Mouse (Mus musculus): Measurements from ENCODE around the gene Mettl25.

Mettl25 gene

DNA sequence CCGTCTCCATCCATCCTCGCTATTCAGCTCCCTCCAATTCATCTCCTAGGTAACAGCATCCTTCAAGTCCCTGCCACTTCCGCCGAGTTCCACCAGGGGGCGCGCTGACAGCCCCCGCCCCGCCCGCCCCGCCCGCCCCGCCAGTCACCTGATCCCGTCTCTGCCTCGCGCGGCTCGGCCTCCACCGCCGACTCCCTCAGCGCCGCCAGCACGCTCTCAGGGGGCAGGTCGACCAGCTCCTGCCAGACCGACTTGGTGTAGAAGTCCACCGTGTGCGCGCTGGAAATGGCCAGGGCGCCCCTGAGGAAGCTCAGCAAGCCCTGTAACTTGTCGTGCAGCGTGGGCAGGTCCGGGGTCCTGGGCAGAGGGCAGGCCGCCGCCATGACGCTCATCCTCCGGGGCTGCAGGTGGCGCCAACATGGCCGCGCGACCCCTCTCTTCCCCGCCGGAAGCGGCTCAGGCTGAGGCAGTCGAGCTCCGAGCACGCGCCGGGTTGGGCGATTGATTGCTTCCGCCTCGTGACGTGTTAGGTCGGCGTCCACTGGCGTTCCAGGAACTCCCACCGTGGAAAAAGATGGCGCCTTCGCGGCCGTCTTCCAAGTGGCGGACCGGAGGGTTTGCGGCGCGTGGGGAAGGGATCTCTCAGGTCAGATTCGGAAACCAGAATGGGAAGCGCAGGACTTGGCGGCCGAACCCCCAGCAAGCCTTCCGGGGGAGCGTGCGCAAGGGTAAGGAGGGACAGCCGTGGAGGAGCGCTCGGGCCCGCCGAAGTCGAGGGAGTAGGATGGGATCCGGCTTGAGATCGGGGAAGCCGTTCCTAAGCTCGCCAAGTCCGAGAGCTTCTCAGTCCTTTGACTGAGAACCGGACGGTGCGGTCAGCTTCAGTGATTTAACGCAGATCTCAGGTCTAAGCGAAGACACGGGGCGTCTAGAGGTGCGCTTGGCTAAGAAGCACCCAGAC, at the start of gene Mettl25, which contains the start of gene Ccdc59:
TSS of gene Mettl25 (minus strand) at position 453 of the 961 bp plus-strand sequence.
TSS of gene Ccdc59 (plus strand) at position 140 of the 961 bp plus-strand sequence.
- DNase-seq = peak; percentile 97

DNA sequence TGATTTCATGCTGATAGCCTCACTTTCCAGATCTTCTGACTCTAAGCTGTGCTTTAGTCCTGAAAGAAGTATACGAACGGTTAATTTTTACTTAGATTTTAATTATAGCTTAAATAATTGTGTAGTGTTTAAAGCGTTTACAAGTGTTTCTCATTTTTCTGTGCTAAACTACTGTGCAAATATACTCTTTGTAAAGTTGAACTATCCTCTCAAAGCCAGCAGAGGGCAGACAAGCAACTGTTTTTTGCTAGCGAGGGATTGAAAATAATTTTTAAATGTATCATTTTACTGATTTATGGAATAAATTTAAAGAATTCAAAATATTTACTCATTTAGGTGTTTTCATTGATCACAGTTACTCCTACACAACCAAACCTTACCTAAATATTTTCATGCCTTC, 26.1 kb upstream of the Mettl25 start:
- no peak for DNase-seq

DNA sequence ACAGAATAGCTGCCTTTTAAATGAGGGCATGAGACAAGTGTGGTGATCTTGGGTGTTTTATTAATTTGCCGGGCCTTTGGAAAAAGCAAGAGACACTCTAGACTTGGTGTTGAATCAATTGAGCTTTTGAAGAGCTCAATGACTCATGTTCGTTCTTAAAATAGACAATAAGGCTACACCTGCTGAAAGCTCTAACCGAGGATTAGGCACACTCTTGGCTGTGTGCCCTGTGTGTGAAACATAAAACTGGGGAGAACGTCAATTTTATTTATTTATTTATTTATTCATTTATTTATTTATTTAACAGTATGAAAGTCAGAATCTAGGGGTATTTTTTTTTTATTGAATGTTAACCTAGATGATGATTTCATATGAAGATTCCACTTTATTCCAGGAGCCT, 10.0 kb upstream of the Mettl25 start:
- DNase-seq = no peak

DNA sequence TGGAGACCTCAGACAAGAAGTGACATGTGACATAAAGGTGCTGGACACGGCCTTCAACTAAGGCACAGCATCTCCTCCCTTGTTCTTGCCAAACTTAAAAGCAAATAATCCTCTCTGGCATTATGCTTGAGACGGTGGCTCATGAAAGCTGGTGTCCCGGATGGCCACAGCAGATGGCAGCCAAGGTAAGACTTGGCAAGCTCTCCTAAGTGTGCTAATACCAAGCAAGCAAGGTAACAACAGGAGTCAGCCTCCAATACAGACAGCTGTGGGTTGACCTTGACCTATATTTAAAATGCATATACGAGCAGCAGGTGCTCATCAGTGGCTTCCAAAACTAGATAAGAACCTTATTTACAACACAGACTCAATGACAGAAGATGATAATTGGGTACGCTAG, 9.1 kb upstream of the Mettl25 start:
- no peak for DNase-seq

DNA sequence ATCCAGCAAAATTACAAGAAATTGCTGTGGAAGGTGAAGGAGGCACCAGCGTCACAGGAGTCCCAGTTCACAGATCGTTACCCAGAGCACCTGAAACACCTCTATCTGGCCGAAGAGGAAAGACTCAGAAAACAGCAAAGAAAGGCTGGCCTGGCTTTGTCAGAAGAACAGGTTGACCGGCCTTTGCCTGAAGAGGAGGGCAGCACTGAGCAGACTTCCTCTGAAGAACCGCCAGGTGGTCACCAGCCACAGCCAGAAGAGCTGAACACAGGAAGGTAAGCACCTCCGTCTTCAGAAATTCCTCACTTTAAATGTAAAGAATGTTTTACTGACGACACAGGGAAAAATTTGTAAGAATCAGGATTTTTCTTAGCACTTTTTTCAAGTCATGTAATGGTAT, 1.4 kb upstream of the Mettl25 start:
- DNase-seq = no peak

DNA sequence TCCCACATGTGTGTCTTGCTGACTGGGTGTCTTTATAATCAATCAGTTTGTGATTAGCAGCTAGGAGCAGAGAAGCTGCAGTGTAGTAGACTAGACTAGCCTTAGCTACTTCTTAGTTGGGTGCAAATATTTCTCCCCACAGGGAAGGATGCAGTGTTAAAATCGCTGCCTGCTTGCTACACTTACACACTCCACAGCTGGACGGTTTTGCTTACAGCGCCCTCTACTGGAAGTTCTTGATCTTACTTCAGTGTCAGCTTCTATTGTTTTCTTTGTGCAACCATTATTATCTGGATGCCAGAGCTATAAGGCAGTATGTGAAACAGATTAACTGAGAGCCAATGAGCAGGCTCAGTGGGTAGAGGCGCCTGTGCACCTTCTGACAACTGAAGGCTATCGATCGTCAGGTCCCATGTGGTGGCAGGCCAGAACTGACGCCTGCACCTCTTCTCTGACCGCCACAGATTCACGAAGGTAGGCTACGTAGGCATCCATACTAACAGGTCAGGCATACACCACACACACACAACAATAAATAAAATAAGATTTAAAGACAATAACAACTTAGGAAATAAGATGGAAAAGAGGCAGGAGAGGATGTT, 6.5 kb downstream of the Mettl25 start:
- DNase-seq = peak; percentile 9

DNA sequence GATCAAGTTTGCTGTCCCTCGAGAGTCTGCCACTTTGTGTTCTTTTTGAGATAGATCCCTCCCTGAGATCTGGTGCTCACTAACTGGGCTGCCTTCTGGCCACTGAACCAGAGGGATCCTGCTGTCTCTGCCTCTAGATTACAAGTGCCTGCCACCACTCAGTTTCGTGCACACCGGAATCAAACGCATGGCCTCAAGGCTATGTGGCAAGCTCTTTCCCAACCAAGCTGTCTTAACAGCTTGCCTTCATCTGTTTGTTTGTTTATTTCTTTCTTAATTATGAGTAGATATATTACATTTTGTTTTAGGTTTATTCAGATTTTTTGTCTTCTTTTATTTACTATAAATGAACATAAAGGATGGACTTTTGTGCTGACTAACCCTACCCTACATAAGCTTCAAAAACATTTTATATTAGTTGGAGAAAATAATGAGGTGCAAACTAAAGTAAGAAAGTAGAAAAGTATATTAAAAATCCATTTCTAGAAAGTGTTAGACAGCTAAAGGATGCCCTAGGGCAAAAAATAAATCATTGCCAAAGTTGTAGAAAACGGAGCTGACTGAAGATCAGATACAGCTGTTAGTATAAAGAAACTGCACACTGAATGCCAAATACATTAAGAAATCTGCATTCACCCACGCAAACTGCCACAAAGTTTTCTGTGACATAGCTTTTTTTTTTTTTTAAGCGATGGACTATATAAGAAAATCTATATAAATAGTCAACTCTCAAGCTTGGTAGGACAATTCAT, 34.7 kb downstream of the Mettl25 start:
- DNase-seq = no peak

DNA sequence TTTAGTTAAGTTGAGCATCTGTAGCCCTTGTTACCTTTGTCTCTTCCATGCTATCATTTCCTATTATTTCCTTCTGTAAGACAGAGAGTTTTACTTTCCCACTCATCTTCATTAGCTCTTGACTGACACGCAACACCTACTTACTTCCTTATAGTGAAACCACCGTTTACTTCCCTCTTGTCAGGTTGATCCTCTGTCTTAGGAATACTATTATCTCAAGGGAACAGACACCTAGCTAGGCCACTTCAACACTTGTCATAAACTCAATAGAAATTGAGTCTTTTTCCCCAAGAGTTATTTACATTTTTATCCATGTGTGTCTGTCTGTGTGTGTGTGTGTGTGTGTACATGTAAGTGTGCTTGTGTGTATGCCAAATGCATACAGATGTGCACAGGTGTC, 37.7 kb downstream of the Mettl25 start:
- DNase-seq = no peak

DNA sequence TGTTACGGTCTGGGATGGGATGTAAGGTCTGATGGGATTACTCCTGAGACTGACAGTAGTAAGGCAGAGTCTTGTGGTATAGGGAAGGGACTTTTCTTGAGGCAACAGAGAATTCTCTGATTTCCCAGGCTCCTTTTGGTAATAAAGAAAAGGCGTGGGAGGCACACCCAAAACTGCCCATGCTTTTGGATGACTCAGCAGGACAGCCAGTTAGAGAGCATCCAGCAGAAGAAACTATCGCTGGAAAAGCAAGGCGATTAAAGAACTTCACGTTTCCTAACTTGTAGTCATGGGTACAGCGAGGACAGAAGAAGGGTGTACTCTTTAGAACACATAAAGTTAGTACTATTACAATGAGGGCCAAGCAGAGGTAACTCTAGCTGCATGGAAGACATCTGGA, 39.0 kb downstream of the Mettl25 start:
- DNase-seq = no peak

DNA sequence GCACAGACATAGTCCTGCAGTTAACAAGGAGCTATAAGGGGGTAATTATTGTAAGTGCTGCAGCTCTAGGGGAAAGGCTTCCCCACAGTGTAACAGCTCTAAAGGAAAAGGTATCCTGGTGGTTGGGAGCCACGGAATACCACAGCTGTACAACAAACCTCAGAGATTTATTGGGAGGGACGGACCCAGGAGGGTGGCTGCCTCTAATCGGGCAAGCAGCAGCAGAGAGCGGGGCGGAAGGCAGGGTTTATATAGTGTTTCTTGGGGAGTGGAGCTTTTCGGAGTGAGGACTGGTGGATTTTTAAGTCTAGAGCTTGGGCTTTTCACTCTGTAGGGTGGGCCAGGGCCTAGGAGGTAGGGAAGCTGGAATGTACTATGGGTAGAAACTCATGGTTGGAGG, 40.0 kb downstream of the Mettl25 start:
- no peak for DNase-seq

DNA sequence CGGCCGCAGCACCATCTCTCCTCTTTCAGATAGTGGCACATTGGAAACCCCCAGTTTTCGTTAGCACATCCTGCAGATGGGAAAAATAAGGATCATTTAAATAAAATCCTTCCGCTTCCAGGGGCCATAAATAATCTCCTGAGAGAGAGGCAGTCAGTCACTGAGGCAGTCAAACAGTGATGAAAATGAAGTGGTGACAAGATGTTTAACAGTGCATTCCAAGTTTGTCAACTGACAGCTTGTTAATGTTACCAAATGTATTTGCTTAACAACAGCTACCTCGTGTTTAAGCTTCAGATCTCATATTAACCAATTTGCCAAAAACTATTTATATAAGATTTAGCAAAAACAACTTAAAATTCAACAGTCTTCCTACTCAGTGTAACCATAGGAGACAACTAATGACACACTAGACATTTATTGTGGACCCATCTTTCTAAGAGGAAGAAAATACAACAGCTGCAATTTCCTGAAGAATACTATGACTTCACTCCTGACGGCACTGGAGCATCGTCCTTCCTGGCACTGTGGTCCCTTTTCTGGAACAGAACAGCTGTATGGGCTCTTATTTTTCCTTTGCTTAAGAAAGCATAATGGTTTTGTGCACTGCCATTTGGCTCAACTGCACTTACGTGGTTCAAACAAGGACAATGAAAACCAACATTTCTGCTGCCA, 43.8 kb downstream of the Mettl25 start:
- DNase-seq = no peak

DNA sequence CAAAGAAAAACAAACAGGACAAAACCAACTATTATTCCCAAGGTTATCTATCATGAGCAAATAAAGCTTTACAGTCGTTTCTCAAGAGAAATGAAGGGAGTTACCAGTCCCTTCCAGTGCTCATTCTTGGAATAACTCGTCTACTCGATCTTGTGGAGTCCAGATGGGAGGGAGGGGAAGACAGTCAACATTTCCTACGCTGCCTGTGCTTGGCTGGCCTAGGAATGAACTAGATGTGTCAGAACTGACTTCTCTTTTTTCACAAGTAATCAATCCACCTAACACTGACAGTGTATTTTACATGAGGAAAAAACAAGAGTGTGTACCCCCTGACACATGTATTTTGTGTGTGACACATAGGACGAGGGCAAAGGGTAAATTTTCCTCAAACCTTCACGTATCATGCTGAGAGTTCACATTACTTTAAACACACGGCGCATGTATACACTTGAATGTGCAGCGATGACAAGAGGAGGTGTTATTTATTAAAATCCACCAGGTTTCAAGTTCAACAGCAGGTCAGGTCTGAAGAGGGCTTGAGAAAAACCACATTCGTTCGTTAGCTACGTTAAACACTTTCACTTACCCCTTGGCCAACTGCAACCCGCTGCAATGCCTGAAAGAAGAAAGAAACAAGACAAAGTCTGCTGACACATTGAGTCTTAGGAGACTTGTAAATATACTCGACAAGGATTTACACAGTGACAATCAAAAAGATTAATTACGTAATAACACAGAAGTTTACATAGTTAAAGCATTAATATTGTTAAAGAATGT, 47.2 kb downstream of the Mettl25 start:
- DNase-seq = no peak

DNA sequence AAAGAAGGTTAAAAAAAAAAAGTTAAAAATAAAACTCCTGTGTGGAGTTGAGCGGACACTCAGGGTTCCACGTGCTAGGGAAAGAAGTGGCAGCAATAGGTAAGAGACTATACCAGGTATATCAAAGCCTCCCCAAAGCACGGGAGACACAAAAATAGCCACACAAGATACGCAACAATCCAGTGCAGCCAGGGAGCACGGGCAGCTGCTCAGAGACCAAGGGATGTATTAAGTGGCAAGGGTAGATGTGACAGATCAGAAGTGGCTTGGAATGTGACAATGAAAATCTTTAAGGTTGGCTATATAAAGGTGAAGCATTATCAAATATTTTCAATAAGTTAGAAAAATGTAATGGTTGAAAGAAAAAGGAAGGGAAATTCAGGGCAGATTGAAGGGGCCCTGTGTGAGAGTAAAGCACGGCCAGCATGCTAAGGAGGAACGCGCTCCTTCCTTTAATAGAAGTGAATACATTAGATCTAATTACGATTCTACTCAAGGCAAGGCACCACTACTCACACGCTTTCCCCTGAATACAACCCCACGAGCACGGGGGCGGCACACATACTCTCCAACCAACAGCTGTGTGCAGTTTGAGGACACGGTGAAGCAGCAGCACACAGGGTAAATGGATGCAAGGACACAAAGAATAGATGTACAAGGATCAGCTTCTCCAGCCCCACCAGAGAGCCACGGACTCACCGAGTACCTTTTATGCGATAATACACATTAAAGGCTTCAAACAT, 52.3 kb downstream of the Mettl25 start:
- DNase-seq = no peak

DNA sequence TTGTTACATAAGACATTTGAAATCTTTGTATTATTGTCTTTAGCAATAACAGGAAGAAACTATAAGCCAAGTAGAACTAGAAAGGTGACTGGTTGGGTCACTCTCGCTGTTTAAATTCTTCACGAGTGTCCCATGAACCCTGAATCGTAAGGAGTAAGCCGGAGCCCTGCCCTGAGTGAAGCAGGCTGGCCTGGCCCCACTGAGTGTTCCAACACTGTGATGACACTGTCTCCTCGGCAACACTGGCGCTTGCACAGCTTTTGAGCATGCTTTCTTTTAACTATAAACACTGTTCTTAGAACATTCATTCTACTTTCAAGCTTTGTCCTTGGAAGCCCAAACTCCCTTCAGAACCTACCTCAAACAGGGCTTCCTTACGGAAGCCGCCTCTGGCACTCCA, 57.4 kb downstream of the Mettl25 start:
- DNase-seq = no peak

DNA sequence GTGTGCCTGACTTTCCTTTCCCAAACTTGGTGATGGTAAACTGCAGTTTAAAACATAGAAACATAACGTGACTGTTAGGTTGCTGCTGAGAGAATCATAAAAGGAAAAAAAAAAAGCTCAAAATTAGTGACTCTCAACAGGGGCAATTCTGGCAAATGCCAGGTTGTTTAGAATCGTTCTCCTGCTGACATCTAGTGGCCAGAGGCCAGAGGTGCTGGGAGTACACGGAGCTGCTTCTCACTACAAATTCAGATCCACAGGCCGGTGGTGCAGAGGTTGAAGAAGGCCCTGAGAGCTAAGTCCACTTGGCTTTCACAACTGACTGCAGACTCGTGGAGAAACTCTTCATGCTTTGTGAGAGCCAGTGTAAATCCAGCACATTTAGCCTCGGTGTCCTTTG, 66.8 kb downstream of the Mettl25 start:
- peak; percentile 92 for DNase-seq

DNA sequence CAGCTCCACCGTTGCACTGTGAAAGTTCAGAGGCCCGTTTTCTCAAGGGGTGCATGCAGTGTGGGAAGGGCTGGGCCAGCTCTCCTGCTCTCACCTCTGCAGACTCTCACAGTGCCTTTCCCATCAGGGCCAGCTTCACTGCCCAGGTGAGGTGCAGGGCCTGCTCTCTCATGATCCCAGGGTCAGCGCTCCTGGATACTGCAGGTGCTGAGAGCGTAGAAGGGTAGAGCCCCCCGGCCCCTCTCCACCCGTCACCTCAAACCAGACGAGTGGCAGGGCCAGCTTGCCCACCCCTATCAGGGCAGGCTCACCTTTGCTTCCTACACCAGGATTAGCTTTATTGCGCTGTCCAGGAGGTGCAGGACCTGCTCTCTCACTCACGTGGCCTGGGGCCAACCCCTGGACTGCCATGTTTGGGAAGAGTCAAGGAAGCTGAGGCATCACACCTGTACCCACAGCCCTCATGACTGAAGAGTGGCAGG, 68.3 kb downstream of the Mettl25 start:
- DNase-seq = no peak

DNA sequence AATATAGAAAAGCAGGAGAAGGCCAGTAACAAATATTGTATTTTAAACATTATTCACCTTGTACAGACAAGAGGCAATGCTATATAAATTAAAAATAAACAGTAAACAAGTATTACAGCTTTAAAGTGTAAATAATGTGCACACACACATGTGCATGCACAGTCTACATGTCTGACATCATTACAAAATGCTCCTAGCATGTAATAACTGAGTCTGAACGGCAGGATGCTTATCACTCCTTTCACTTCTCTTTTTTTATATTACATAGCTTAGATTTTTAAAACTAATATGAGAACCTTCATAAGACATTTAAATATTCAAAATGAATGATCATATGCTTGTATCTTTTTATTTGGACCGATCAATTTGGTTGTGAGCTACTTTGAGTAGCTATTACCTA, 77.2 kb downstream of the Mettl25 start:
- DNase-seq = no peak

DNA sequence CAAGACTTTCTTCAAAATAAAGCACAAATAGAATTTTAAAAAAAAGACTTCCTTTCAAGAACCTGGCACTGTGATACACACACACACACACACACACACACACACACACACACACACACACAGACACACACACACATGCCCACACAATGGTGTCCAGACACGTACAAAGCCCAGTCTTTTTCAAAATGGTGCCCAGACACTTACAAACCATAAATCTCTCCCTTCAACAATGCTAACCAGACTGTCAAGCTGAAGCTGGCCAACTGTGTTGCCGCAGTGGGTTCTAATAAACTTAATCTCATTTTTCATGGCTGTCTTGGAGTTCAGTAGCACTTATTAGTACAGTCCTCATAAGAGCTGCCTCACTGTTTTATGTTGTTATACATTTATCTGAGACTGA, 80.7 kb downstream of the Mettl25 start:
- no peak for DNase-seq

DNA sequence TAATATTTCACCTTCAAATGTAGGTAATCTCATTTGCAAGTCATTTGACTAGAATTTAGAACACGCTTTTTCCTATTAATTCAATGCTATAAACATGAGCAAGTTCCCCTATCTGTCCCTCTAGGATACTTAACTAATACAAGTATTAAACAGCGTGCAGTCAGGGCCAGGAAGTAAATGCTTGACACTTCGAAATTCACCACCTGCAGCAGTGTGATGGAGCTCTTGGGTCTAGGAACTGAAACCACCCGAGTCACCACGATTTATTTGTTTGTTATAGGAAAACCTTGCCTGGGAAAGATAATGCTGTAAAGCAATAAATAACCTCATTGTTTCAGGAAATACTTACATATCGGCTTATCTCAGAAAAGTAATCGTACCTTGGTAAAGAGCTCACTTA, 81.1 kb downstream of the Mettl25 start:
- no peak for DNase-seq

DNA sequence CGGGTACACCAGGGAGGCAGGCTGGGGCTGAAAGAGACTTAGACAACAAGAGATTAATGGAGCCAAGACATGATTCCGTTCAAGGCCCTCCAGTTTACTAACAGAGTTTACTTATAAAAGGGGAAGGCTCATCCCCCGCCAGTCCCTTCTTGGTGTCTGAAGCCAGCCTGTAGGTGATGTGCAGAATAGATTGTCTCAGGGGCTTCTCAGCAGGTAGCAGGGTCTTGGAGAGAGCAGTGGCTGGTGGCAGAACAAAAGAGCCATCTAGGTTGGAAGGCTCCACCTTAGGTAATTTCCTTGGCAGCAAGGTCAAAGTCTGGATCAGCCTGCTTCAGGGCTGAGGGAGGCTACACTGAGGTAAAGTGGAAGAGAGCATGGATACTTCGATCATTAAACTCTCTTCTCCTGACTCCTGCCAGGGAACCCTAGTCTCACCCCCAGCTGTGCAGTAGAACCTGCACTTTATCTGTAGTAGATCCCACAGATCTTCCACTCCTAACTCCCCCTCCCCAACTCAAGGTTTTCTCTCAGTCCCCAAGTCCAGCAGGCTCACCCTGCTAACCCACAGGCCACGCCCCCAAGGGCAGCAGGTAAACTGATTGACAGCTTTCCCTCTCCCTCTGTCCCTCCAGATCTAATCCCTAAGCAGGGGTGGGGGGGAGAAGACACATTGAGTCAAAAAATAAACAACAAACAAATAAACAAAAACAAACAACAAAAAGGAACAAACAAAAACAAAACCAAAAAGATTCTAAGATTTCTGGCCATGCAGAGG, 87.2 kb downstream of the Mettl25 start:
- DNase-seq = no peak

All from kidney, adult 9 months (tissue).